Mouse (Mus musculus) CH12.LX (cell line): ENCODE measurements around the gene Tspan8.

Experiments used
- CTCF ChIP-seq, 2 experiments: IDR thresholded peaks in 1 of 2; conservative IDR thresholded peaks in 1 of 2; 2 replicates each; pipeline ENCODE4 v1.5.1; 2011 to 2012; ENCODE audit warnings: low read depth in 2 of 2, low read length in 2 of 2, improper control_type of control experiment in 1 of 2, inconsistent platforms in 1 of 2, mild to moderate bottlenecking in 1 of 2, moderate library complexity in 1 of 2
- MAFK ChIP-seq: IDR thresholded peaks from 2 replicates; pipeline ENCODE4 v1.6.1; 2011; ENCODE audit warnings: low read length, improper control_type of control experiment; ENCODE audit not compliant: insufficient replicate concordance
- MEF2A ChIP-seq: IDR thresholded peaks from 2 replicates; pipeline ENCODE4 v1.6.1; 2014; ENCODE audit warnings: low read depth, mild to moderate bottlenecking, inconsistent platforms, low read length, improper control_type of control experiment, borderline replicate concordance
- NELFE ChIP-seq: IDR thresholded peaks from 2 replicates; pipeline ENCODE4 v1.6.1; 2011; ENCODE audit warnings: low read depth, low read length, improper control_type of control experiment
- POLR2A ChIP-seq: IDR thresholded peaks from 2 replicates; pipeline ENCODE4 v1.6.1; 2011; ENCODE audit warnings: low read depth, mild to moderate bottlenecking, improper control_type of control experiment, low read length
- TCF12 ChIP-seq: IDR thresholded peaks from 2 replicates; pipeline ENCODE4 v1.6.1; 2014; ENCODE audit warnings: low read depth, mild to moderate bottlenecking, inconsistent platforms, low read length, improper control_type of control experiment

- TF ChIP-seq CTCF (conservative IDR thresholded peaks at IDR 0.05 in 1 of 2, IDR thresholded peaks at IDR 0.05 in 1 of 2; ENCODE audit: low read depth in 2 of 2, low read length in 2 of 2) (no peak), NELFE (no peak), POLR2A (no peak), MEF2A (no peak), TCF12 (no peak), MAFK (no peak)
Measured at GRCm38 (mm10) chr10:115790788-115791187, 25.8 kb upstream of the Tspan8 start.
